Mouse (Mus musculus): Measurements from ENCODE around the gene Crocc.

- TF ChIP-seq CTCF (IDR thresholded peaks at IDR 0.05; ENCODE audit: extremely low read depth, insufficient read length, insufficient replicate concordance, low read depth, low read length) (no peak), POLR2A (IDR thresholded peaks at IDR 0.05; ENCODE audit: low read depth, low read length) (no peak)
Observed at GRCm38 (mm10) chr4:140975356-140975755, 85.0 kb downstream of the Crocc start.
